Mouse (Mus musculus) G1E (cell line): Measurements from ENCODE around the gene Dhrs3.

Source experiments
- CTCF ChIP-seq: IDR thresholded peaks from 2 replicates; pipeline ENCODE4 v1.5.1; 2012; ENCODE audit warnings: low read depth, low read length, inconsistent platforms, mixed read lengths
- TAL1 ChIP-seq: conservative IDR thresholded peaks from 2 replicates; pipeline ENCODE4 v1.6.1; 2012; ENCODE audit warnings: low read depth, low read length, inconsistent platforms, mixed read lengths

GRCm38 (mm10) chr4:144955863-144956262 lies 63.2 kb downstream of the Dhrs3 start:
- TF ChIP-seq CTCF (no peak), TAL1 (no peak)
